Mouse (Mus musculus): ENCODE data around the gene Casp6. TPM values are rescaled to one million over a fixed set of nuclear protein-coding genes. Genes with fewer than 3 reads are reported as not detected.

The Casp6 gene
- total RNA-seq, 2 experiments from 2014 or later: 16.2 to 20.0 TPM

DNA sequence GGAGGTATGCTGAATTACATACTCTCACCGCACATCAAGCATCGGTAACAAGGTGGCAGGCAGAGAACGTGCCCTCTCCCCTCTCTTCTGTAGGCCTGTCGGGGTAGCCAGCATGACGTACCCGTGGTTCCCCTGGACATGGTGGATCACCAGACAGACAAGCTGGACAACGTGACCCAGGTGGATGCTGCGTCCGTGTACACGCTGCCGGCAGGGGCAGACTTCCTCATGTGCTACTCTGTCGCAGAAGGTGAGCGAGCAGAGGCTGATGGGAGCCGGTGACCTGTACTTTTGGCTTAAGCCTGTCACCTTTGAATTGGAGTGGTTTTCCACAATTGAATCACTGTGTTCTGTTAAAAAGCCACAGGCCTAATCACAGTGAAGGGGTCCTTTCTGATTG, 10.8 kb downstream of the Casp6 start:
- no peak for DNase-seq
- intact Hi-C loops (cut with DNase I): no loop called here

DNA sequence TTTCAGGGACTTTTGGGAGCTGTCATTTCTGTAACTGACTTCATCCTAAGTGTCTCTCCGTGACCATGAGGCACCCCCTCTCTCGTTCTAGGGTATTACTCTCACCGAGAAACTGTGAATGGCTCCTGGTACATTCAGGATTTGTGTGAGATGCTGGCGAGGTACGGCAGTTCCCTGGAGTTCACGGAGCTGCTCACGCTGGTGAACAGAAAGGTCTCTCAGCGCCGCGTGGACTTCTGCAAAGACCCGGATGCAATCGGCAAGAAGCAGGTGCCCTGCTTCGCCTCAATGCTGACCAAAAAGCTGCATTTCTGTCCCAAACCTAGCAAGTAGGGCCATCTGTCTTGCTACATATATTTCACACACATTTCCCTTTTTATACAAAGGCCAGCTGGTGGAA, 12.0 kb downstream of the Casp6 start:
- intact Hi-C loops (cut with DNase I): no loop called here
- no peak for DNase-seq

DNA sequence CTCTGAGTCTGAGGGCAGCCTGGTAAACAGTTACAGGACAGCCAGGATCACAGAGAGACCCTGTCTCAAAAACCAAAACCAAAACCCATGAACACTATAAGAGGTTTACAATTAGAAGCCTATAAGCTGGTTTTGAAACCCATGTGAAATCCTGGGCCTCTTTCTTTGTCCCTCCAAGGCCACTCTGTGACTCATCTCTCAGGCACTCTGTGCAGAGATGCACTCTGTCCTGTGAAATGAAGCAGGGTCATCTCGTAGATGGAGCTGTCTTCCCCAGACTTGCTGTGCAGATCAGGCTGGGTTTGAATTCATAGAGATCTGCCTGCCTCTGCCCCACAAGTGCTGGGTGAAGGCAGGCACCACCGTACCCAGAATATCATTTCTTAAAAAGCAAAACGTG, 16.2 kb downstream of the Casp6 start:
- intact Hi-C loops (cut with DNase I): no loop called here
- no peak for DNase-seq

DNA sequence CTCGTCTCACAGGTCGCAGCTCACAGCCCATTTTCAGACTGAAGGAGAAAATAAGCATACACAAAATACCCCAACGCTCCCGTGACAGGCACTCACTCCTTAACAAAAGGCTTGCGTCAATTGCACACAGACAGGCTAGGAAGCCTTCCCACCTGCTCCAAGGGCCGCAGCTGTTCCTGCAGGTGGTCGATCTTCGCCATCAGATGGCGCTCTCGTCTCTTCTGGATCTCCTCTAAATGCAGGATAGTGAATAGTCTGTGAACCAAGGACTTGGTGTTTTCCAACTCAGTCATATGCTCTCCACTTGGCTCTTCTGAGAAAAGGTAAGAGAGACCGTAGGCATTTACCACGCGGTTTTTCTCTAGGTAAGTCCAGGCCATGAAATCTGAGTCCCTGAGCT, 17.2 kb downstream of the Casp6 start:
- intact Hi-C loops (cut with DNase I): loop anchor here (1.0 kb wide), 1 partner anchor 161 kb away; no protein-coding TSS in a partner anchor
- peak; percentile 69 to 75 for DNase-seq

DNA sequence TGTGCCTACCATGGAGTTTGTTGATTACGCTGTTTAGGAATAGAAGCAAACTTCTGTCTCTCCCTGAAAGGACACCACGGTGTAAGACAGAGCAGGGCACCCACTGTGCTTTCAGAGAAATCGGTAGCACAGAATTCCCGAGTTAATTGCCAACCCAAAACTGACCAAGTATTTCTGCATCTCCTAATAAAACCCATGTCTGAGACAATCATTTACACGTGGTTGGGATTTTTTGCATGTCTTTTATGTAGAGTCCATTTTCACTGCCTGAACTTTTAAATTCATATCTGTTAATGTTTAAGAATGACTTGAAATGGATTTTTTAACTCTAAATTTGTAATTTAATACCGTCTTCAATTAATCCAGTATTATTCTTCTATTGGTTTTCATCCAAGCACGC, 22.4 kb downstream of the Casp6 start:
- intact Hi-C loops (cut with DNase I): no loop called here
- no peak for DNase-seq

DNA sequence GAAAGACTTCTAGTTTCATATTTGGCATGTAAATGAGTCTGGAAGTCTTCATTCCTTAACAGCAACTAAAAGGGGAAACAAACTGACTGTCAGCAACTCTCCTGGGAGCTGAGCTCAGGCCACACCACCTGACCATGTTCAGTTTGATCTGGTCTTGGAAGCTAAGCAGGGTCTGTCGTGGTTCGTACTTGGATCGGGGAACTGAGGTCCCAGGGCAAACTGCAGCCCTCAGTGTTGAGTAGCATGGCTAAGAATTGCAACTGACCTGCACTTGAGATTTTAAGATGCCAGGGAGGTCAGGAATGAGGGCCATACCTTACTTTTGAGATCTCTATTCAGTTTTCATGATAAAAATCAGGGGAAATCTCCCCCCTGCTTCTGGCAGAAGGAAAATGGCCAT, 24.6 kb downstream of the Casp6 start:
- intact Hi-C loops (cut with DNase I): no loop called here
- no peak for DNase-seq

DNA sequence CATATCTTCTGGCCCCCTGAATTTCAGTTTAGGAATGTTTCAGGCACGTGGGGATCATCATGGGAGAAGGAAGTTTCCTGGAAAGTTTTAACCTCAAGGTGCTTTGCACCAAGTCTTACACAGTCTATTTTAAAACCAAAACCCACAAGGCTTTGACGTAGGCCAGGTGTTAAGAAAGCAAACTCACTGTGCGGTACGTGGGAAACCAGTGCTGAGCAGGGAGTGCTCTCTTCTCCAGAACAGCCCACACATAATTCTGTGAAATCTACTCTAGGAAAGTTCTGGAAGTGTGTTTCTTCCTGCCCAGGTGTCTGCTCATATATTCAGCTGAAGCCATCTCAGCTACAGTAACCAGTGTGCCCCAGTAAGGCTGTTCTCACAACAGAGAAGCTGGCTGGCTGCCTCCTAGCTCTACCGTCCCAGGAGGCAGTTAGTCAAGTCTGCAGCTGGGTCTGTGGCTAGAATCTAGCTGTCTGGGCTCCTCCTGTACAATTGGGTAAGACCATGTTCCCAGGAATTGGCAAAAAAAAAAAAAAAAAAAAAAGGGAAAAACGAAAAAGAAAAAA, 29.1 kb downstream of the Casp6 start:
- peak; percentile 13 to 18 for DNase-seq
- intact Hi-C loops (cut with DNase I): no loop called here

DNA sequence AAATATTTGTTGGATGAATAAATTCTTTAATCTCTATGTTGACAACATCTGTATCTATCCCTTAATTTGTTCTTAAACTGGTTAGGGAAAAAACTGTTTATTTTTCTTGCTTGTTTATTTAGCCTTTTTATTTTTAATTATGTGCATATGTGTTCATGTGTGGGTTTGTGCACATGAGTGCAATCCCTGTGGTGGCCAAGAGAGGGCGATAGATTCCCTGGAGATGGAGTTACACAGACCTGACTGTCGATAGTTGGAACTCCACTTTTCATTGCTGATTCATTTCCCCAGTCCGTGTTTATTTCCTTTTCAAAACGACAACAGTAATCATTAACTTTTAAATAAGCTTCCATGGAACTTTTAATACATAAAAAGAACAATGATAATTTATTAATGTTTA, 31.2 kb downstream of the Casp6 start:
- intact Hi-C loops (cut with DNase I): no loop called here
- DNase-seq: peak in 1 of 2 experiments; percentile 9

DNA sequence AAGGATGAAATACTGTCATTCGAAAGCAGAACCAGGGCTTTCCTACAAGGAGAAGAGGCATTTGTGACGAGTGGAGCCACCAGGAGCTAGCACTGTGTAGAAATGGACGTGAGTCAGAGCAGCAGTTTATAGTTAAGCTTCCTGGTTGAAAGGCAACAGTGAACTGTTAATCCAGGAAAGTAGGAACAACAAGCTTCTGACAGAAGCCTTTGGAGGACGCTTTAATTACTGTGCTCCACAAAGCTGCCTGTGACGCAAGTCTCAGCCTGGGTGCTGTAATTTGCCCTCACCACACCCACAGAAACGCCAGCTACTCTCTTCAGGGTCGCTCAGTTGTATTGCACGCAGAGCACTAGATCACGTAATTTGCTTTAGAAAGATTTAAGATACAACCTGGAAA, 35.3 kb downstream of the Casp6 start:
- intact Hi-C loops (cut with DNase I): no loop called here
- DNase-seq: no peak

DNA sequence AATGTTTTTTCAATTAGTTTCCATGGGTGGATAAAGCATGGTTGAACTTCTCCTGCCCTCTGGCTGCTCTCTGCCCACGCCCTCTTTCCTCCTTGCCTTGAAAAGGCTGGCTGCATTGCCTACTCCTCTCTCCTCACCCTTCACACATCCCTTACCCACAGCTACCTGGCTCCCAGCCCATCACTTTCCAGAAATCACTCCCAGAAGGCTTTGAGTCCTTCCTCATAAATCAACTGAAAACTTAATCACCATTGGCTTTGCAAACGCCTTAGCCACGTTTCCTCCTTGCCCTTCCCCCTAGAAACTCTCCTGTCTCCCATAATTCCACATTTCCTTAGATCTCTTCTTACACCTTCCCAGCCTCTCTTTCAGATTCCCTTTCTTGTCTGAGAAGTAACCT, 36.6 kb downstream of the Casp6 start:
- intact Hi-C loops (cut with DNase I): no loop called here
- DNase-seq: no peak

DNA sequence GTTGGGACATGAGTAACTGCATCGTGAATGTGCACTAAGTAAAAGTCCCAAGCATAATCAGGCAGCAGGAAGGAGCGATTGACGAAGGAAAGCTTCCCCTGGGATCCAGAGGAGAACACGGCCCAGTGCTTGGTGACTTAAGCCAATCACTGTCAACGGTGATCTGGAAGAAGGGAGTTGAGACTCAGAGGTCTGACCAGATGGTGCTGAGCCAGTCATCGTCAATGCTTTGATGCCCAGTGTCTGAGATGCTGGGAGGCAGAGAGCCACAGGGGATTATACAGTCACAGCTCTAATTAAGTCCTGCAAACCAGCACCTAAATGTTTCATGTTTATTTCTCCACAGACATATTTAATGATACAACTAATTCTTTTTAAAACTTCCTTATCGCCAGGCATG, 37.8 kb downstream of the Casp6 start:
- intact Hi-C loops (cut with DNase I): no loop called here
- no peak for DNase-seq

DNA sequence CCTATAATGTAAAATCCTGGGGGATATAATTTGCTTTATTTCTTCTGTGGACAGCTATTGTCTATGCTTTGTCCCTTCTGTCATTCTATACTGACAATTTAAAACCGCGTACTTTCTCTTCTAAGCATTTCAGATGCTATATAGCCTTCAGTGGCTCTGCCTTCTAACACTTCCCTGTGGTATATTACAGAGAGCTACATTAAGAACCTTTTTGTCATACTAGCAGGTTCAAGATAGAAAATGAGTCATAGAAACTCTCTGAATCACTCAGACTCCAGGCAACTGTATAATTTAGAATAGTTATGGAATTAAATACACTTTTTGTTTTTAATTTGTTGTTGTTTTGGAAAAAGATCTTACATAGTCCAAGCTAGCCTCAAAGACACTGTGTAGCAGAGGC, 39.6 kb downstream of the Casp6 start:
- DNase-seq: no peak
- intact Hi-C loops (cut with DNase I): no loop called here

DNA sequence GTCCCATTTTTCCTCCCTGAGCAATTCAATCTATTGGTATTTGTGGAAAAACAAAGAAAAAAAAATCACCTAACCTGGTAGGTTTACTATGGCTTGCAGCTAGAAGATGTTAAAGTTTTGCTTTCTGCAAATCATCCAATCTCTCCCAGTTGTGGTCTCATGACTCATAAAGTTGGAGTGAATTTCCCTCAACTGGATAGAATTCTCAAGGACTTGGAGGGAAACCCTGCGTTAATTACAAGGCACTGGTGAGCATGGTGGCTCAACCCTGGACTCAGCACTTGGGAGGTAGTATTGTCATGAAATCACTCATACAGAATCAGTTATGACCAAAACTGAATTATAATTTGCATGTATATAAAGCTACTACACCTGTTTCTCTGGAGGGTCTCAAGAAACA, 40.1 kb downstream of the Casp6 start:
- intact Hi-C loops (cut with DNase I): no loop called here
- DNase-seq: no peak

DNA sequence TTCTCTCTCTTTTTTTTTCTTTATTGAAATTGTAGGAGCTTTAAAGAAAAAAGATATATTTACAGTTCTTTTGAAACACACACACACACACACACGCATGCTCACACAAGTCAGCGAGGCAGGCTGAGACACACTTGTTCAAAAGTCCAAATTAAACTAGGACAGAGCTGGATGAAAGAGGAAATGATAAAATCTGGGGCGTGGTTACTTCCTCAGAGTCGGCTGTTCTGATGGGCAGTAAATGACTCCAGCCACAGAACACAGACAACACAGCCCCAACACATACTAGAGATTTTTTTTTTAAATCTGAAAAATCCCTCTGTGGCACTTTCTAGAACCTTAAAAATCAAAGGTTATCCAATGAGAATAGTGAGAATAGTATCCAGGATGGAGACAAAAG, 42.6 kb downstream of the Casp6 start:
- DNase-seq: no peak
- intact Hi-C loops (cut with DNase I): no loop called here

DNA sequence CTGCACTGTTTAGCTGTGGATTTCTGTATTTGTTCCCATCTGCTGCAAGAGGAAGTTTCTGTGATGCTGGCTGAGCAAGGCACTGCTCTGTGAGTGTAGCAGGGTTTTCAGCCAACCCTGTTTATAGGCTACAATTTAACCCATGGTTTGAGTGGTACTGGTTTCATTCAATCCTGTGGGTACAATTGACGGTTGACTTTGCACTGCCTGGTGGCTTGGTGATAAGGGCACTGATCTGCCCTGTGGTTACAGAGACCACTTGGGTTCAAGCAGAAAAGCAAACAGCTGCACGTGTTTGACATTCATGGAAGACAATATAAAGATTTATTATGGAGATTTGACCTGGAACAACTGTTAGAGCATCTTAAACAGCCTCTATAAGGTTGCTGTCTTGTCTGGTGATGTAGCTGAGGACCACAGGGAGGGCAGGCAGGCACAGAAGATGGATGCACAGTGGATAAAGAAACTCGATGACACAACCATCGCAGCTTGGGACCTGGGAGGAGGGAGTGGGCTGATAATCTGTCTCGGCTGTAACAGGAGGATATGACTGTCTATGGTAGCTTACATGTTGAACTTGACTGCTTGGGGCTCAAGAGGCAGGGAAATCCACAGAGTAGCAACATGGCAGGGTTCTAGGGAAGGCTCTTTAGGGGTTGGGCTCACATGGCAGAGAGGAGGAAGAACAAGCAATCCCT, 45.1 kb downstream of the Casp6 start:
- intact Hi-C loops (cut with DNase I): no loop called here
- DNase-seq: no peak

DNA sequence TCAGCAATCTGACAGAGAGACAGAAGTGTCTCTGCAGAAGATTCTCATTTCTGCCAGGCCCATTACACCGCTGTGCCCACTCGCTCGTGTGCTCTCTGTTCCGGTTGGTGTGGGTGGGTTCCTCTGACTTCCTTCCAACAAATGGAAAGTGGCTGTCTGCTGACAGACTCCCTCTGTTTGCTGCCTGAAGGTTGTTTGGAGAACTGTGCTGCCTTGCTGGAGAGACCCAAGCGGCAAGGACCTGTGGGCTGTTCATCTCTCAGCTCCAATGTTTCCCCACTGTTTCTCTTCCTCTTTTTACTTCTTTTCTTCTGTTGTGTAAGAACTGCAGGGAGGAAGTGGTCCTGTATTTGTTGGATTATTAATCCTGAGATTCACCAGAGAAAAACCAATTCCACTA, 47.1 kb downstream of the Casp6 start:
- intact Hi-C loops (cut with DNase I): no loop called here

DNA sequence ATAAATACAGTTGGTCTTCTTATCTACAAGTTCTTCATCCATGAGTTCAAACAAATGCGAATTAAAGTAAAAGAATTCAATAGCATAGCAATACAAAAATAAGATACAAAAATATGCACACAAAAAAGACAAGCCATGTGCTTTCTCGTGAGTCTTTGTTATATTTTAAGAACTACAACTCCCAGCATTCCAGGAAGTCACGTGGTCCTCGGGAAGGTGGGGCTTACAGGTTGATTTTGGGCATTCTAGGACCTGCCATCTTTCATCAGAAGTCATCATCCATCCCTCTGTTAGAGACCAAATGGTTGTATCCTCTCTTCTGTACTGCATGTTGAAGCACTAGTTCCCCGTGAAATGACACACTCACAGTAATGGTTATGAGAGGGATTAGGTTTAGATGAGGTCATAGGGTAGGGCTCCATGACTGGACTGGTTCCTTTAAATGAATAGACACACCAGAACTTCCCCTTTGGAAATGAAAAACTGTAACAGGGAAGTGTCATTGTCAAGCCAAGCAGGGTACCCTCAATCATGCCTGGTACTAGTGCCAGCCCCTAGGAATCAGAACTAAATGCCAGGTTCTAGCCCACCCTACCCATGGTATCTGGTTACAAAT, 48.0 kb downstream of the Casp6 start:
- no peak for DNase-seq
- intact Hi-C loops (cut with DNase I): no loop called here

More for the DNA sequence above, 47.1 kb downstream of the Casp6 start:
- DNase-seq: no peak

DNA sequence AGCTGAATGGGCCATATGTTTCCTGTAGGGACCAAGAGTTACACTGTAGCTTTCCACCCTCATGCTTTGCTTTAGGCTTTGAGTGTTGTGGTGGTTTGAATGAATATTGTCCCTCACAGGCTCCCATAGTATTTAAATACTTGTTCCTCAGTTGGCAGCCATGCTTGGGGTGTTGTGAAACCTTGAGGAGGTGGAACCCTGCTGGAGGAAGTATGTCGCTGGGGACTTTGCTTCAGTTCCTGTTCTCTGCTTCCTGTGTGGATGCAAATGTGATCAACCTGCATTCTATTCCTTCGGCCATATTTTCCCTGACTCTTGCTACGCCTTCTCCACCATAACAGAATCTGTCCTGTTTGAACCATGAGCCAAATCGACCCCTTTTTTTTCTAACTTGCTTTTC, 52.1 kb downstream of the Casp6 start:
- DNase-seq: no peak
- intact Hi-C loops (cut with DNase I): no loop called here

DNA sequence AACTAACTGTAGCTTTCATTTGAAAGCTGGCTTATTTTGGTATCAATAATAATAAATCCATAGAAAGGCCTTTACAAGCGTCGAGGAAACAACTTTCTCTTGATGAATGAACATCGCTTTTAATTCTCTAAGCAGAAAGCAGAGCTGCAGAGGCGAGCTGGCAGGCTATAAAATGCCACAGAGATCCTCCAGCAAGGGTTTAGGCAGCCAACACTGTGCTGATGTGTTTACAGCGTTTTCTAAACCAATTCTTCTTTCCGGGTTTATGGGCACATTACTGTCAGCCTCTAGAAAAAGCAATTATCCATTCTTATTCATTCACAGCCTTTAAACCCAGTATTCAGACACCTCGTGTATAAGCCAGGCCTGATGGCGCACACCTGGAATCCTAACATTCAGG, 61.3 kb downstream of the Casp6 start:
- intact Hi-C loops (cut with DNase I): no loop called here
- DNase-seq: no peak

Data from heart, postnatal 14 days (tissue).